26 mouse cellular contexts compared by ENCODE assay signal in genomic region chr5:7436461-7436860, GRCm38 (mm10).
DNase-seq lines count a peak whose midpoint lies in the region; ATAC-seq and TF ChIP-seq lines count a peak whose summit lies in the region.
"Had no signal": no experiment of that assay in that cellular context is flagged by ENCODE, and none has a peak within 500 bp of the region (broad histone marks: within the 10 kb centered on the region; RNA-seq: fewer than 3 reads in every experiment).

No protein-coding gene starts in this region.

- no peaks in the 10 kb centered on the region for H3K27me3 ChIP-seq in lung, postnatal 0 days (replicated peaks; ENCODE audit: insufficient read depth, low read length)
- H3K27me3 ChIP-seq: embryonic facial prominence, embryonic 13.5 days; forebrain, embryonic 13.5 days; hindbrain, embryonic 12.5 days; hindbrain, embryonic 15.5 days had no signal

- TF ChIP-seq CTCF in lung, adult 2 months (IDR thresholded peaks at IDR 0.05; ENCODE audit: insufficient read depth, low read length) = no peak
- no peak for TF ChIP-seq CTCF in lung, postnatal 0 days (IDR thresholded peaks at IDR 0.05)

- no peaks in the 10 kb centered on the region for H3K9me3 ChIP-seq in lung, postnatal 0 days (ENCODE audit: low read length)
- H3K9me3 ChIP-seq: embryonic facial prominence, embryonic 10.5 days; embryonic facial prominence, embryonic 13.5 days; forebrain, embryonic 10.5 days; forebrain, embryonic 13.5 days; hindbrain, embryonic 12.5 days; hindbrain, embryonic 15.5 days had no signal

- no peak for TF ChIP-seq POLR2A in lung, adult 2 months (IDR thresholded peaks at IDR 0.05; ENCODE audit: borderline replicate concordance, extremely low read depth, low read depth, low read length)

- H3K27ac ChIP-seq in lung, postnatal 0 days (ENCODE audit: low read length) = no peak overlapping the region
- H3K27ac ChIP-seq: embryonic facial prominence, embryonic 10.5 days; embryonic facial prominence, embryonic 13.5 days; forebrain, embryonic 10.5 days; forebrain, embryonic 13.5 days; gastrocnemius, adult 2 months; hindbrain, embryonic 12.5 days; hindbrain, embryonic 15.5 days had no signal

- 46% methylated on average over 2 of the region's 2 CpGs for WGBS in lung, adult 2 months
- 37% methylated on average over 2 of the region's 2 CpGs for WGBS in lung, postnatal 0 days

- H3K4me2 ChIP-seq in lung, postnatal 0 days (replicated peaks; ENCODE audit: low read depth, low read length) = no peak overlapping the region
- H3K4me2 ChIP-seq: embryonic facial prominence, embryonic 13.5 days; forebrain, embryonic 13.5 days; heart, embryonic 11.5 days; hindbrain, embryonic 12.5 days; hindbrain, embryonic 15.5 days had no signal

- peak; percentile 4 for DNase-seq in lung, adult 2 months
- DNase-seq in lung, postnatal 0 days (ENCODE audit: low spot score) = peak; percentile 78
- peak; percentile 50 for DNase-seq in lung, postnatal 25 days (ENCODE audit: low spot score)
- DNase-seq in ovary, adult 18-20 months (ENCODE audit: low spot score) = no peak
- no peak for DNase-seq in left cerebral cortex, postnatal 4 days
- no peak for DNase-seq in left cerebral cortex, adult 8-10 months (ENCODE audit: low spot score in 2 of 2)
- DNase-seq: adrenal gland, postnatal 10 days; cerebellum, adult 11-12 months; cerebellum, adult 8-10 months; cerebellum, postnatal 10 days; cerebellum, postnatal 36 days; embryo, embryonic 11 days; gastrocnemius, adult 2 months; gastrocnemius, postnatal 14 days; heart, adult 11 months had no signal

- intact Hi-C loops in left cerebral cortex, postnatal 4 days (cut with DNase I) = no loop called here

- peak; percentile 97 for ATAC-seq in lung, postnatal 0 days
- ATAC-seq in erythroid progenitor cell, adult 5-6 weeks (replicated peaks; ENCODE audit: low FRiP score, poor library complexity, severe bottlenecking) = no peak
- ATAC-seq: activated CD4-positive, CD25-positive, alpha-beta regulatory T cell, adult 4 months; forebrain, embryonic 13.5 days; forebrain, embryonic 16.5 days had no signal

- no peak overlapping the region for H3K9ac ChIP-seq in lung, postnatal 0 days (replicated peaks; ENCODE audit: low read depth)
- H3K9ac ChIP-seq: embryonic facial prominence, embryonic 13.5 days; forebrain, embryonic 13.5 days; hindbrain, embryonic 12.5 days; hindbrain, embryonic 15.5 days had no signal

- H3K4me3 ChIP-seq in lung, adult 2 months (replicated peaks; ENCODE audit: extremely low read depth, low read depth, low read length) = no peak overlapping the region
- no peak overlapping the region for H3K4me3 ChIP-seq in lung, postnatal 0 days (ENCODE audit: low read depth, low read length)
- H3K4me3 ChIP-seq: embryonic facial prominence, embryonic 10.5 days; embryonic facial prominence, embryonic 13.5 days; erythroblast, embryonic 14.5 days; forebrain, embryonic 10.5 days; forebrain, embryonic 13.5 days; gastrocnemius, adult 2 months; hindbrain, embryonic 12.5 days; hindbrain, embryonic 15.5 days had no signal

- TF ChIP-seq EP300 in lung, postnatal 0 days (IDR thresholded peaks at IDR 0.05) = peak; percentile 67; the same call in 1 of the 2 replicates

- H3K36me3 ChIP-seq in lung, postnatal 0 days (ENCODE audit: insufficient read depth, low read length) = no peaks in the 10 kb centered on the region
- H3K36me3 ChIP-seq: embryonic facial prominence, embryonic 10.5 days; embryonic facial prominence, embryonic 13.5 days; forebrain, embryonic 10.5 days; hindbrain, embryonic 12.5 days; hindbrain, embryonic 15.5 days had no signal

- H3K4me1 ChIP-seq in lung, adult 2 months (ENCODE audit: control insufficient read depth, insufficient read depth, low read length) = no peaks in the 10 kb centered on the region
- H3K4me1 ChIP-seq in lung, postnatal 0 days (ENCODE audit: insufficient read depth, low read depth, low read length) = no peaks in the 10 kb centered on the region
- H3K4me1 ChIP-seq: embryonic facial prominence, embryonic 10.5 days; embryonic facial prominence, embryonic 13.5 days; forebrain, embryonic 10.5 days; forebrain, embryonic 13.5 days; hindbrain, embryonic 12.5 days; hindbrain, embryonic 15.5 days had no signal

Comparison
In these comparisons a context has a peak if more than half of its experiments do, and no peak if none do; other contexts are left out.
1. DNase-seq: peak in lung, adult 2 months (single experiment), lung, postnatal 0 days (single experiment) and lung, postnatal 25 days (single experiment); none in ovary, adult 18-20 months (single experiment), left cerebral cortex, postnatal 4 days (single experiment) and left cerebral cortex, adult 8-10 months (0 of 2).